Mouse (Mus musculus): Measurements from ENCODE around the gene Olfr1484.

- TF ChIP-seq CTCF (IDR thresholded peaks at IDR 0.05; ENCODE audit: low read depth) (no peak), EP300 (IDR thresholded peaks at IDR 0.05; ENCODE audit: low read depth) (no peak)
These were observed 48.0 kb downstream of the Olfr1484 start, which contains the start of gene Olfr1489 for GRCm38 (mm10) chr19:13631321-13631720.

All from liver, embryonic 14.5 days (tissue).